Mouse (Mus musculus): Measurements from ENCODE around the gene Cntnap2.

Gene Cntnap2

GRCm38 (mm10) chr6:47319309-47319983 lies 2260.3 kb downstream of the Cntnap2 start:
- DNase-seq, result no peak

- DNase-seq, result no peak
Measured at GRCm38 (mm10) chr6:47323169-47323835, 2264.1 kb downstream of the Cntnap2 start.

- DNase-seq, result no peak
Measured at GRCm38 (mm10) chr6:47323886-47324285, 2264.7 kb downstream of the Cntnap2 start.

GRCm38 (mm10) chr6:47328281-47328680 lies 2269.1 kb downstream of the Cntnap2 start:
- no peak for DNase-seq

- DNase-seq, result no peak
Measured at GRCm38 (mm10) chr6:47329212-47329611, 2270.1 kb downstream of the Cntnap2 start.

- DNase-seq, result no peak
Measured at GRCm38 (mm10) chr6:47333016-47333415, 2273.9 kb downstream of the Cntnap2 start.

GRCm38 (mm10) chr6:47334377-47334776 lies 2275.2 kb downstream of the Cntnap2 start:
- no peak for DNase-seq

- DNase-seq, result no peak
Measured at GRCm38 (mm10) chr6:47337300-47337699, 2278.1 kb downstream of the Cntnap2 start.

GRCm38 (mm10) chr6:47338113-47338512 lies 2279.0 kb downstream of the Cntnap2 start:
- no peak for DNase-seq

- no peak for DNase-seq
Measured at GRCm38 (mm10) chr6:47340813-47341502, 2281.8 kb downstream of the Cntnap2 start.

GRCm38 (mm10) chr6:47341503-47341884 lies 2282.3 kb downstream of the Cntnap2 start:
- DNase-seq, result no peak

GRCm38 (mm10) chr6:47343245-47343644 lies 2284.1 kb downstream of the Cntnap2 start:
- no peak for DNase-seq

GRCm38 (mm10) chr6:47344696-47345095 lies 2285.5 kb downstream of the Cntnap2 start:
- DNase-seq, result no peak

- DNase-seq, result no peak
Measured at GRCm38 (mm10) chr6:47350100-47350690, 2291.0 kb downstream of the Cntnap2 start.

Measured in right cerebral cortex, postnatal 4 days (tissue).